Mouse (Mus musculus): ENCODE results near the gene Calcrl.

Gene Calcrl

GRCm38 (mm10) chr2:84316185-84316805, 108.9 kb downstream of the Calcrl start:
- no peak for DNase-seq (ENCODE audit: low spot score)

- DNase-seq (ENCODE audit: low spot score), result no peak
Measured at GRCm38 (mm10) chr2:84296517-84296916, 128.7 kb downstream of the Calcrl start.

DNA sequence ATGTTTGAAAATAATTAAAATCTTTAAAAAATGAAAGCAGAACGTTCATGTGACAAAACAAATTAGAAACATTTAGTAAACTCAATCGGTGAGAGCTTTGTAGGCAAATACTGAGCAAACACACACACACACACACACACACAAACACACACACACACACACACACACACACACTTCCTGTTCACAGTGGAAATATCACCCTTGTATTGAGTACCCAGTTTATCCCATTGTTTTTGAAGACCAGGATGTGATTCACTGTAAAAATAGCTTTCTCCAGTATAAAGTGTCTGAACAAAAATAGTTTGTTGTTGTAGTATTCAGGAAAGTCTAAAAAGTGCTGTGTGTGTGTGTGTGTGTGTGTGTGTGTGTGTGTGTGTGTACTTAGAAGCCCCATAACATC, 130.1 kb downstream of the Calcrl start:
- no peak for DNase-seq (ENCODE audit: low spot score)

DNA sequence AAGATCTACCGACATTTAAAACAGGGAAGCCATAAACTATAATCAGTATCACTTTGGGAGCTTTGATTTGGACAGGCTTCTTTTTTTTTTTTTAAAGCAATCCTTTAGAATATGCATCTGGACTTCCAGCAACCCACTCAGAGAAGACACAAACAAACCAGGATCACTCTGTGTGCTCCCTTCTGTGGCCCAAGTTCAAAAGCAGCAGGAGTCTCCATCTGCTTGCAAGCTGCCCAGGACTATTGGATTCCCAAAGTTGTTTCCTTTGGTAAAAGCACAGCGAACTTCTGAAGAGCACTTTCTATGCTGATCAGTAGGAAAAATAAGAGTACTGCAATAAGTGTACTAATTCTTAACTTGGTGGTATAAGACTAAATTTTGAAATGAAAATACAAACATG, 130.6 kb downstream of the Calcrl start:
- peak; percentile 9 for DNase-seq (ENCODE audit: low spot score)

DNA sequence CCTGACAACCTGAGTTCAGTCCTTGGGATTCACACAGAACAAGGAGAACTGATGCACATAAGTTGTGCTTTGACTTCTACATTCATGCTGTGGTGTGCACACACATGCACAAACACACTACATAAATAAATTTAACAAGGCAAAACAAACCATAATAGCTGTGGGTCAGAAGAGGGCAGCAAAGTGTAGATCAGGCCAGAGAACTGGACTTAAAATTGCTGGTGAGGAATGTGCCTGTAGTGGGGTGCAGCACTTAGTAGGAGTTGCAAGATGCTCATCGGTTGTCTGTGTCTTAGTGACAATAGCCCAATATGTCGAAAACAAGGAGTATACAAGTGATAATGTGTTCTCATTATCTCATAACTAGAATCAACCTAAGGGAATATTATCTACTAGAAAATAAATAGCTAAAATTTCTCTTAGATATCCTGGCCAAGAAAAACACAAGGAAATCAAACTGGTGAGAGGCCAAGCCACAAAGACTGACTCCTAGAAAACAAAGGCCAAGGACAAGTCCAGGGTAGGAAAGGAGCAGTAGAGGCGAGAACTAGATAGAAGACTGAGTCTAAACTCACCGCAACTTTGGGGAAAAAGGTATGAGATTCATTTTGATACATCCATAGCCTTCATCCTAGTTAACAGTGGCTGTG, 132.7 kb downstream of the Calcrl start:
- DNase-seq (ENCODE audit: low spot score), result no peak

- peak; percentile 4 for DNase-seq (ENCODE audit: low spot score)
Measured at GRCm38 (mm10) chr2:84288940-84289557, 136.2 kb downstream of the Calcrl start.

Measured in layer of hippocampus, adult 11-12 months (tissue).